Mouse (Mus musculus) hindbrain, embryonic 14.5 days (tissue): ENCODE measurements at regions not wholly inside any gene's neighbourhood (a gene's known extent, or its start where the extent isn't known, plus 50 kb on each side); places are given as distances from the start of the nearest gene placed in this dataset.

Experiments
- ATAC-seq: fragments of 200-750 bp; cut with Nextera tagmentation; 2 replicates; pipeline ENCODE4 v1.8.0; 2017; ENCODE audit warnings: moderate number of reproducible peaks, mild to moderate bottlenecking, moderate TSS enrichment, moderate library complexity; ENCODE audit not compliant: low FRiP score
- DNase-seq: peaks from one replicate; pipeline ENCODE4 v3.0.0-alpha.2; 2015; ENCODE audit warnings: low spot score
- H3K27ac ChIP-seq: fragments of 300-500 bp; sonication (generic); 2 replicates; pipeline ENCODE4 v1.5.1; 2014; ENCODE audit warnings: mild to moderate bottlenecking, moderate library complexity
- H3K27me3 ChIP-seq: fragments of 300-500 bp; sonication (generic); 2 replicates; pipeline ENCODE4 v1.6.1; 2014; ENCODE audit warnings: mild to moderate bottlenecking, low read length, mixed read lengths; ENCODE audit not compliant: control insufficient read depth, insufficient read depth
- H3K36me3 ChIP-seq: fragments of 300-500 bp; sonication (generic); replicated peaks from 2 replicates; pipeline ENCODE4 v1.6.1; 2014; ENCODE audit not compliant: control insufficient read depth, insufficient read depth
- H3K4me1 ChIP-seq: fragments of 300-500 bp; sonication (generic); replicated peaks from 2 replicates; pipeline ENCODE4 v1.6.1; 2014; ENCODE audit warnings: antibody characterized with exemption, low read length, mixed read lengths; ENCODE audit not compliant: control insufficient read depth, insufficient read depth
- H3K4me2 ChIP-seq: fragments of 300-500 bp; sonication (generic); replicated peaks from 2 replicates; pipeline ENCODE4 v1.6.1; 2014; ENCODE audit warnings: mild to moderate bottlenecking, moderate library complexity
- H3K4me3 ChIP-seq: fragments of 300-500 bp; sonication (generic); replicated peaks from 2 replicates; pipeline ENCODE4 v1.5.1; 2014; ENCODE audit warnings: mild to moderate bottlenecking, low read length
- H3K9ac ChIP-seq: fragments of 300-500 bp; sonication (generic); 2 replicates; pipeline ENCODE4 v1.6.1; 2014
- H3K9me3 ChIP-seq: fragments of 300-500 bp; sonication (generic); 2 replicates; pipeline ENCODE4 v1.6.1; 2016; ENCODE audit warnings: low read length; ENCODE audit not compliant: control insufficient read depth
- WGBS: fragments of 180-500 bp; shearing (Covaris S2); extraction: QIAGEN DNeasy Blood & Tissue Kit; methylation state at CpG from one replicate; pipeline ENCODE4 v1.1.7; 2014; 5-methylcytosine and 5-hydroxymethylcytosine counted together

DNA sequence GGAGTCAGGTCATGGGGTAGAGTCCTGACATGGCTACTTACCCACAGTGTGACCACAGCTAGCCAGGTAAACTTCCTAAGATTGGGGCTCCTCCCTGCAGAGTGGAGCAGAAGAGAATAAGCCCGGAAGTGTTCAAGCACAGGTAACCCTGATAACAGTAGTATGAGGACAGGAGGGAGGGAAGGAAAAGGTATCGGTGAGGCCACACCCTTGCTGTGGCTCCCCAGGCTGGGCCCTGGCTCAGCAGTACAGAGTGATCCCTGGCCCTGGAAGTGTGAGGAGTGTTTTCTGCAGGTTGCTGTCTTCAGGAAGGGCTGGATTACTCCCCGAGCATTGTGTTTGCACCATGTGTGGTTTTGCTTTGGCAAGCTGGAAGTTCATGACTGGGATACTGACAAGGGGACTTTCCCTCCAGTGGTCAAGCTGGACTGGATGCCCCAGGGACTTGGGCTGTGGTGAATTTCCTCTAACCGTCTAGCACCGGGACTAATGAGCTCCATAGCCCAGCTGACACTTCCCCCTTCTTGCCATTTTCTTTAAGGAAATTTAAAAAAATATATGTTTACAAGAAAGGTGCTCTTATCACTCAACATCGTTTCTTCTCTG, 97.2 kb upstream of the Serbp1 start:
- Histone ChIP-seq H3K27me3 (no peaks in the 10 kb centered on the region), H3K4me3 (no peak overlapping the region), H3K36me3 (no peaks in the 10 kb centered on the region), H3K4me2 (no peak overlapping the region), H3K27ac (no peak overlapping the region), H3K9ac (no peak overlapping the region), H3K4me1 (no peaks in the 10 kb centered on the region), H3K9me3 (no peaks in the 10 kb centered on the region)
- DNase-seq (no peak), ATAC-seq (no peak)
- WGBS = 82% methylated on average over 6 of the region's 6 CpGs

DNA sequence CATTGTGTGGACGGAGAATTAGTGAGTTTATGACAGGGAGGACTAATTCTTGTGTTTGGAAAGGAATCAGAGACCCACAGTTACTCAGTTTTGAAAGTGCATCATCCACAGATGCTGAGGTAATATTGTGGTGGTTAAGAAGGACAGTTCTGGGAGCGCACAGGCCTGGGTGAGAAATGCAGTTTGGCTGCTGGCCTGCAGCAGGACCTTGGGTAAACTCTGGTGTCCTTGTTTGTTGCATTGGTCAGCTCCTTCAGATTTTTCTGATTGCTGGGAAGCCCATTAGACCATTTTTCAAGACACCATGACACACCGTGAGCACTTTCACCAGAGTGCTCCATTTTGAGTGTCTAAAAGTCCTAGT, 99.0 kb upstream of the Serbp1 start:
- H3K4me1 ChIP-seq = no peaks in the 10 kb centered on the region
- H3K4me3 ChIP-seq = no peak overlapping the region
- 92% methylated on average over 3 of the region's 3 CpGs for WGBS
- H3K27me3 ChIP-seq = no peaks in the 10 kb centered on the region
- no peak overlapping the region for H3K9ac ChIP-seq
- H3K9me3 ChIP-seq = no peaks in the 10 kb centered on the region
- no peak overlapping the region for H3K4me2 ChIP-seq
- no peaks in the 10 kb centered on the region for H3K36me3 ChIP-seq
- no peak for ATAC-seq
- DNase-seq = no peak
- H3K27ac ChIP-seq = no peak overlapping the region

DNA sequence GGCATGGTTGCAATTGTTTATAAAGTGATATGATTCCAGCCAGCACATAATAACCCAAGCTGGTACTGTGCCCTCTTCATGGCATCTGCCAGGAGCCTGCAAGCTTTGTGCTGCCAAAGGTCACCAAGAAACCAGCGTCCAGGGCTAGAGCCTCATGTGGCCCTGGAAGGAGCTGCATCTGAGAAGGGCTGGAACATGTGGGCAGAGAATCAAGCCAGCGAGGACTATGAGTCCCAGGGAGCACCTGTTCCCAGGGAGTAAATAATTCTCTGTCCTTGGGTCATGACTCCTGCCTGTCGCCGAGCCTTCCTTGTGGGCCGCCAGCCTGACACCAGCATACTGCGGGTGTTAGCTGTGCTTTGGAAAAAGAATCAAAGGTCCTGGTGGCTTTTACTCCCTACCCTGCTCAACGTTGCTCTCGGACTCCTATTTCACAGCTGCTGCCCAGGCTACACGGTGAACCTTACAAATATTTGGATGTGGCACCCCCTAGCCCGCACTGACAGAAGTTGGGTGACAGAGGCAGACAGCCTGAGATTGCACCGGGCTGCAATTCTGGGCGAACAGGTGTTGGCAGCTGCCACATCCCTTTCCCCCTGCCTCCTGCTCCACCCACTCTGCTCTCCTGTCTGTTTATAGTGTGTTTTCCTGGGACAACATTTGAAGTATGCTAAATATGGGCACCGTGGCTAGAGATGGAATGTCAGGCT, 99.5 kb upstream of the Serbp1 start:
- H3K27me3 ChIP-seq = no peaks in the 10 kb centered on the region
- H3K36me3 ChIP-seq = no peaks in the 10 kb centered on the region
- DNase-seq = no peak
- no peak overlapping the region for H3K4me2 ChIP-seq
- no peak overlapping the region for H3K9ac ChIP-seq
- H3K27ac ChIP-seq = no peak overlapping the region
- H3K9me3 ChIP-seq = no peaks in the 10 kb centered on the region
- WGBS = 62% methylated on average over 13 of the region's 13 CpGs
- 0 out of 2 replicates have a peak, but pooled peaks have one; percentile 11 for ATAC-seq
- H3K4me1 ChIP-seq = no peaks in the 10 kb centered on the region
- H3K4me3 ChIP-seq = no peak overlapping the region

DNA sequence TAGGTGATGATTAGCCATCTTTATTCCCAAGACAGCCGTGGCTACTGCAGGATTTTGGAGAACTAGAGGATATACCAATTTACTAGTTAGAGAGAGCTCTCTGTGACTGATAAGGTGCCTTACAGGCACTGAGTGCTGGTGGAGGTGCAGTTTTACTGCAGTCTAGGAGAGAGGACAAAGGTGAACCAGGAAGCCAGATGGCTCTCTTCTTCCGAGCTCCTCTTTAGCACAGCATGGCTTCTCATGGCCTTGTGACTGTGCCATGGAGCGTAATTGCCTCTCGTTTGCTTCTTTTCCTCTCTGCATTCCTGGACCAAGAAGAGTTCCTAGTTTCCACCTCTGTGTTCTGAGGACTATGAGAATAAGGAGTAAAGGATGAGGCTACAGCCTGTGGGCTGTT, 100.2 kb upstream of the Gadd45a start:
- H3K27me3 ChIP-seq = no peaks in the 10 kb centered on the region
- no peak for DNase-seq
- H3K9me3 ChIP-seq = no peaks in the 10 kb centered on the region
- no peak overlapping the region for H3K27ac ChIP-seq
- no peak for ATAC-seq
- H3K36me3 ChIP-seq = no peaks in the 10 kb centered on the region
- 62% methylated on average over 4 of the region's 4 CpGs for WGBS
- no peak overlapping the region for H3K4me3 ChIP-seq
- no peak overlapping the region for H3K4me2 ChIP-seq
- H3K4me1 ChIP-seq = no peaks in the 10 kb centered on the region
- H3K9ac ChIP-seq = no peak overlapping the region

DNA sequence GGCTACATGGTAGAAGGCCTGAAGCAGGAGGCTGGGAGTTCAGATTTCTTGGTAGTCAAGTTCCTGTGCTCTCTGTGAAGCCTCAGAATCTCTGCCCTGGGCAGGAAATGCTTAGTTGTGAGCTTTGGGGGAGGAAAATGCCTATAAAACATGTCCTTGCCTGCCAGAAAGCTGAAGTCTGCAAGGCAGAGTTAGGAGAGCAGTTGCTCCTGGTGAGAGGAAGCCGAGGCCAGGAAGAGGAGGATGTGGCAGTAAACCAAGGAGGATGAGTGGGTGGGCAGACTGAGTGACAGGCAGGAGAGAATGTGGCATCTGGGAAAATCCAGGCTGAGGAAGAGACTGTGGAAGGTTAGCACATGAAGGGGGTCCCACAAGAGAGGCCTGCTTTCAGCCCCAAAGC, 97.7 kb upstream of the Gadd45a start:
- Histone ChIP-seq H3K9ac (no peak overlapping the region), H3K4me3 (no peak overlapping the region), H3K9me3 (no peaks in the 10 kb centered on the region), H3K27me3 (no peaks in the 10 kb centered on the region), H3K36me3 (no peaks in the 10 kb centered on the region), H3K27ac (no peak overlapping the region), H3K4me1 (no peaks in the 10 kb centered on the region), H3K4me2 (no peak overlapping the region)
- 86% methylated on average over 1 of the region's 1 CpGs for WGBS
- DNase-seq (no peak), ATAC-seq (no peak)

DNA sequence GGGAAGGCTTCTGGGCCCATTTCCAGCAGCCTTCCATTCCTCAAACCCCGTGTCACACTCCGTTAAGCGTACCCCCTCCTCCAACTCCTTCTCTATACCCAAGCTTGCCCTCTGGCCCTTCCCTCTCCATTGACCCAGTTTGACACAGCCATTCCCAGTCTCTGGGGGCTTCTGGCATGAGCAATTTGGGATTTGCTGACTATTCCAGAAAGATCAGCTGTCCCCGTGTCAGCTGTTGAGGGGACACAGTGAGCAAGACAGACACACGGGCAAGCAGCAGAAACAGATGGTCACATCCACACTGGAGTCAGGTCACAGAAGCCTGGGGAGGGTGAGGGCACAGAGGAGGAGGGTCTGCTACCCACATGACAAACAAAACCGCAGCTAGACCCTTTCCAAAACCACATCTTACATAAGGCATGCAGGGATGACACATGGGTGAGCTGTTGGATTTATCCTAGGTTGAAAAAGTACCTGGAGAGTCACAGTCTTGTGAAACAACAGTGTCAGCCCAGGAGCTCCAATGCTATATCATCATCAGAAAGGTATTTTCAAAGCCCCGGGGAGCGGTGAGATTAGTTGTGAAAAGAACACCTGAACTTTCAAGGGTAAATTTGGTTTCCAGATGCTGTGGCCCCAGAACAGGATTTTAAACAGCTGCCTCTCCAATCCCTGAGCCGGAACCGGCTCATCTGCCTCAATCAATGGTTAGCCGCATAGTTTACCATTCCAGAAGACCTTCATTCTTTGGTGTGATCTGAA, 93.5 kb upstream of the Gadd45a start:
- no peaks in the 10 kb centered on the region for H3K4me1 ChIP-seq

DNA sequence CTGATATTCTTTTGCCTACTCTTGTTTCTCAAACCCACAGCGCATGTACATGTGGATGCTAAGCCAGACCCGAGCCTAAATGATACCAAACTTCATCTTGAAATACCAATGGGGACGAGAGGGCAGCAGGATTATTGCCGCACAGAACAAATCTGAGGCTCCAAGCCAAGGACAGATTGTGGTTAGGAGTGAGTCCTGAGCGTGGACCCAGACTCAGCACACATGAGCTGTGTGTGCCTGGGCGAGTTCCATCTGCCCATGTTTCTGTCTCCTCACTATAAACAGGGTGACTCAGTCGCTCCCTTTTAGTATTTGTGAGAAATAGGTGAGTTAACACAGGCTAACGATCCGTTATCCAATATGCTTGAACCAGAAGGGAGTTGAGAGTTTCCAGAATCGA, 92.4 kb upstream of the Gadd45a start:
- no peaks in the 10 kb centered on the region for H3K27me3 ChIP-seq
- H3K9ac ChIP-seq = no peak overlapping the region
- DNase-seq = no peak
- no peaks in the 10 kb centered on the region for H3K4me1 ChIP-seq
- no peaks in the 10 kb centered on the region for H3K9me3 ChIP-seq
- no peak overlapping the region for H3K4me3 ChIP-seq
- ATAC-seq = no peak
- no peak overlapping the region for H3K27ac ChIP-seq
- no peak overlapping the region for H3K4me2 ChIP-seq
- H3K36me3 ChIP-seq = no peaks in the 10 kb centered on the region
- WGBS = 92% methylated on average over 10 of the region's 10 CpGs

More for the DNA sequence above, 93.5 kb upstream of the Gadd45a start:
- ATAC-seq (peak; percentile 48; the same call in 1 of the 2 replicates), DNase-seq (no peak)
- Histone ChIP-seq H3K9ac (no peak overlapping the region), H3K4me3 (no peak overlapping the region), H3K4me2 (no peak overlapping the region), H3K36me3 (no peaks in the 10 kb centered on the region), H3K27ac (no peak overlapping the region), H3K27me3 (no peaks in the 10 kb centered on the region), H3K9me3 (no peaks in the 10 kb centered on the region)
- 68% methylated on average over 11 of the region's 11 CpGs for WGBS

DNA sequence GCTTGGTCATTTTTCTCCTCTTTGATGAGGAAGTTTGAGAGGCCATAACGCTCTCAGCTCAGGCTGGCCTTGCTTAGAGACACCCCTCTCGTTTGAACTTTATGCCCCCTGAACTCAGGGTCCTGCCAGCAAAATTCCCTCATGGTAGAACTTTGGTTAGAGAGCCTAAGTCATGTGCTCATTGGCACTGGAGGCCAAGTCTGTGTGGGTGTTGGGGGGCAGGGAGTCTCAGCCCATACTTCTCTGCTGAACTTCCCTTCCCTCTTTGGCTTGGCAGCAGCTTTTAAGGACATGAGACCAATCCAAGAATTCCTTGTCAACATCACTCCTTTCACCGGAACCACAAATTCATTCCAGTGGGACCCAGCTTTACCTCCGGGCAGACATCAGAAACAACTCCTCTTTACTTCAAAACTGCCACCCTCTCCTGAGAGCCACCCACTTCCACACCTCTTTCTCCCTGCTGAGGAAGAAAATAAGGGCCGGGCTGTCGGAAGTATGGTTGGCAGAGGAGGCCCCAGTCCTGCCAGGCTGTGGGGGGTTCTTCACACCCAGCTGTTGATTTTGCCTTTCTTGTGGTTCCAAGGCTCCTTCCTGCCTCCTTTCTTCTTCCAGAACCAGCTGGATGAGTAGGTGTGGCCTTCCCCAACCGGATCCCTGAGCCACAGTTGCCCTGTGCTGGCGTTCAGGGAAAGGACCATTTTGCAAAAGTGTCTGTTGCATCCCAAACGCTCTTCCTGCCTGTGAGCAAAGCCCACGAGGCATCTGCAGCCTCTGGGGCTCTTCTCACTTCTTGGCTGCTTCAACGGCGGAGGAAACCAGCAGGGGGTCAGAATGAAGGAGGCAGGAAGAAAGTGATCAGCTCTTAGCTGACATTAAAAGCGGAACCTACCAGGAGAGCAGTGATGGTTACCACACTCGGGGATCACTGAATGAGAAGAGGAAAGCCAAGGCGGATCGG, 91.5 kb upstream of the Gadd45a start:
- 72% methylated on average over 16 of the region's 16 CpGs for WGBS

DNA sequence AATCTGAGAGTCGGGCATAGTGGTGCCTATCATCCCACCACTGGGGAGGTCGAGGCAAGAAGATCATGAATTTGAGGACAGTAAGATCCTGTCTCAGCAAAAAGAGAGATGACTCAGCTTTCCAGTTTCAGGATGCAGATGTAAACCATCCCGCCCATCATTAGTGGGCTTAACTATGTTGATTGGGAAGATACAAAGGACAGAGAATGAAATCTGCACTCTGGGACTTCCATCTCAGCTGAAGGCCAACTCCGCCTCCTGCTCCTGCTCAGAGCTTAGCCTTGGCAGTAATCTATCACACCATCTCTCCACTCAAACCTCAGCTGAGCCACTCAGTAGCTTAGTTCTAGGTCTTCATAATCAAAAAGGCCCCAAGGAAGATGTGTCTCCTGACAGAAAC, 90.5 kb upstream of the Gadd45a start:
- no peak for ATAC-seq
- WGBS = 86% methylated on average over 4 of the region's 4 CpGs
- Histone ChIP-seq H3K9me3 (no peaks in the 10 kb centered on the region), H3K4me1 (no peaks in the 10 kb centered on the region), H3K27me3 (no peaks in the 10 kb centered on the region), H3K27ac (no peak overlapping the region), H3K4me3 (no peak overlapping the region), H3K9ac (no peak overlapping the region), H3K36me3 (no peaks in the 10 kb centered on the region), H3K4me2 (no peak overlapping the region)
- DNase-seq = no peak

More for the DNA sequence above, 91.5 kb upstream of the Gadd45a start:
- Histone ChIP-seq H3K4me1 (no peaks in the 10 kb centered on the region), H3K27me3 (no peaks in the 10 kb centered on the region), H3K9me3 (no peaks in the 10 kb centered on the region), H3K4me2 (no peak overlapping the region), H3K4me3 (no peak overlapping the region), H3K9ac (no peak overlapping the region), H3K36me3 (no peaks in the 10 kb centered on the region), H3K27ac (no peak overlapping the region)
- DNase-seq (no peak), ATAC-seq (no peak)
